26 mouse cellular contexts compared by ENCODE assay signal in the genomic region with DNA sequence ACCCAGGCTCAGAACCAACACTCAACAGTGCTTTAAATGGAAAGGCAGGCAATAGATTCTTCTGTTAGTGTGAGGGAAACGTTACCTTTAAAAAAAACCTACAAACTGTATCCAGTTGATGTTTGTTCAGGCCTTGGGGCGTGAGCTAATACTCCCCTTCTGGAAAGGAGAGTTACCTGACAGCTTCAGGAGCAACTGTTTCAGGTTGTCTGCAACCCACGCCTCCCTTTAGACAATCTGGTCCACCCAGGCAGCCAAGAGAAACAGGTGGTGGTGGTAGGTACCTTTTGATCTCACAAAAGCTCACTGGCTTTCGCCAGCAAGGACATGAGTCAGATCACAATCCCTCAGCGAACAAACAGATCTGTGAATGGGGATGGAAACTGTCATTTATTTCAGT.
DNase-seq lines count a peak whose midpoint lies in the region; ATAC-seq and TF ChIP-seq lines count a peak whose summit lies in the region.
"Had no signal": no experiment of that assay in that cellular context is flagged by ENCODE, and none has a peak within 500 bp of the region (broad histone marks: within the 10 kb centered on the region; RNA-seq: fewer than 3 reads in every experiment).

No protein-coding gene starts in this region.

- in situ Hi-C loops in CH12.LX (cut with MboI; ENCODE audit: low pct_ligation_motif_present, low pct_unique_long_range_greater_than_20kb, low sequenced_read_pairs), result no loop called here

- TF ChIP-seq RAD21 in CH12.LX (IDR thresholded peaks at IDR 0.05; ENCODE audit: low read depth, low read length), result no peak

- H3K4me2 ChIP-seq in CH12.LX (ENCODE audit: insufficient read depth, low read depth, poor library complexity, severe bottlenecking), result 0 out of 2 replicates have a peak overlapping the region, but pooled peaks have one; percentile 22
- no peak overlapping the region for H3K4me2 ChIP-seq in stomach, embryonic 14.5 days (replicated peaks; ENCODE audit: low read depth, low read length)
- H3K4me2 ChIP-seq in stomach, embryonic 16.5 days (ENCODE audit: low read depth, low read length), result no peak overlapping the region
- no peak overlapping the region for H3K4me2 ChIP-seq in forebrain, embryonic 14.5 days (ENCODE audit: low read length)
- no peak overlapping the region for H3K4me2 ChIP-seq in kidney, embryonic 14.5 days (replicated peaks; ENCODE audit: low read depth, low read length)
- H3K4me2 ChIP-seq: embryonic facial prominence, embryonic 13.5 days; embryonic facial prominence, embryonic 15.5 days; forebrain, embryonic 13.5 days had no signal

- H3K9me3 ChIP-seq in CH12.LX (replicated peaks; ENCODE audit: low read length), result no peaks in the 10 kb centered on the region
- H3K9me3 ChIP-seq in stomach, embryonic 14.5 days (ENCODE audit: control insufficient read depth, low read depth, low read length), result no peaks in the 10 kb centered on the region
- no peaks in the 10 kb centered on the region for H3K9me3 ChIP-seq in stomach, embryonic 16.5 days (replicated peaks; ENCODE audit: control insufficient read depth, low read length)
- H3K9me3 ChIP-seq in forebrain, embryonic 14.5 days (replicated peaks; ENCODE audit: control insufficient read depth, low read length), result no peaks in the 10 kb centered on the region
- H3K9me3 ChIP-seq in kidney, embryonic 14.5 days (ENCODE audit: control insufficient read depth, low read length), result no peaks in the 10 kb centered on the region
- H3K9me3 ChIP-seq: embryonic facial prominence, embryonic 13.5 days; embryonic facial prominence, embryonic 15.5 days; forebrain, embryonic 13.5 days; G1E had no signal

- ATAC-seq in stomach, embryonic 14.5 days (ENCODE audit: insufficient number of reproducible peaks, insufficient read depth, low FRiP score, low read depth), result peak; percentile 61; the same call in 1 of the 2 replicates
- ATAC-seq in stomach, embryonic 16.5 days (ENCODE audit: insufficient read depth, low FRiP score), result peak; percentile 44; the same call in 1 of the 2 replicates
- no peak for ATAC-seq in forebrain, embryonic 14.5 days
- no peak for ATAC-seq in frontal cortex, adult (ENCODE audit: low TSS enrichment)
- ATAC-seq in kidney, embryonic 14.5 days (ENCODE audit: low FRiP score, low TSS enrichment), result no peak
- ATAC-seq: activated CD4-positive, CD25-positive, alpha-beta regulatory T cell, adult 4 months; forebrain, embryonic 13.5 days; forebrain, embryonic 16.5 days; Patski had no signal

- no peak for TF ChIP-seq EP300 in CH12.LX (IDR thresholded peaks at IDR 0.05; ENCODE audit: low read length)

- H3K27ac ChIP-seq in CH12.LX (ENCODE audit: insufficient read depth, low read depth), result peak overlapping the region; percentile 10; the same call in 1 of the 2 replicates
- no peak overlapping the region for H3K27ac ChIP-seq in stomach, embryonic 14.5 days (ENCODE audit: low read length)
- H3K27ac ChIP-seq in stomach, embryonic 16.5 days (ENCODE audit: low read length), result peak overlapping the region; percentile 66
- no peak overlapping the region for H3K27ac ChIP-seq in forebrain, embryonic 14.5 days (ENCODE audit: low read depth, low read length)
- H3K27ac ChIP-seq in kidney, embryonic 14.5 days (ENCODE audit: low read depth, low read length), result no peak overlapping the region
- H3K27ac ChIP-seq: embryonic facial prominence, embryonic 13.5 days; embryonic facial prominence, embryonic 15.5 days; forebrain, embryonic 13.5 days had no signal

- WGBS in stomach, embryonic 14.5 days, result 75% methylated on average over 5 of the region's 5 CpGs
- 68% methylated on average over 5 of the region's 5 CpGs for WGBS in stomach, embryonic 16.5 days
- 94% methylated on average over 5 of the region's 5 CpGs for WGBS in forebrain, embryonic 14.5 days
- 88% methylated on average over 5 of the region's 5 CpGs for WGBS in kidney, embryonic 14.5 days

- no peak for DNase-seq in CH12.LX (ENCODE audit: extremely low read depth)
- DNase-seq in fat pad, adult 2 months (ENCODE audit: extremely low read depth, low read depth, low spot score), result peak; percentile 47
- DNase-seq in forebrain, embryonic 14.5 days (ENCODE audit: low spot score), result no peak
- no peak for DNase-seq in adrenal gland, adult (ENCODE audit: inconsistent age in 2 of 2, low spot score in 1 of 2)
- DNase-seq: adrenal gland, adult 2 months; adrenal gland, postnatal 10 days; adrenal gland, postnatal 25 days; cerebellum, adult 11 months; cerebellum, adult 18-20 months; cerebellum, adult 8-10 months; cerebellum, adult 9-11 months; cerebellum, postnatal 14 days; cerebellum, postnatal 36 days; embryo, embryonic 11 days had no signal

- dilution Hi-C loops in CH12.LX (cut with MboI; ENCODE audit: extremely low pct_ligation_motif_present, extremely low pct_unique_long_range_greater_than_20kb, low sequenced_read_pairs), result no loop called here

- no peaks in the 10 kb centered on the region for H3K27me3 ChIP-seq in CH12.LX (replicated peaks)
- no peaks in the 10 kb centered on the region for H3K27me3 ChIP-seq in stomach, embryonic 14.5 days (ENCODE audit: control insufficient read depth, insufficient read depth, low read length)
- H3K27me3 ChIP-seq in stomach, embryonic 16.5 days (ENCODE audit: control insufficient read depth, insufficient read depth, low read length), result no peaks in the 10 kb centered on the region
- no peaks in the 10 kb centered on the region for H3K27me3 ChIP-seq in forebrain, embryonic 14.5 days (replicated peaks; ENCODE audit: control insufficient read depth, insufficient read depth, low read length)
- no peaks in the 10 kb centered on the region for H3K27me3 ChIP-seq in kidney, embryonic 14.5 days (ENCODE audit: control insufficient read depth, insufficient read depth, low read length)
- H3K27me3 ChIP-seq: embryonic facial prominence, embryonic 13.5 days; embryonic facial prominence, embryonic 15.5 days; Patski had no signal

- H3K4me3 ChIP-seq in CH12.LX (replicated peaks in 1 of 3; ENCODE audit: low read depth in 2 of 3, low read length in 2 of 3, poor library complexity in 1 of 3), result no peak overlapping the region
- H3K4me3 ChIP-seq in stomach, embryonic 14.5 days (ENCODE audit: low read depth, low read length), result no peak overlapping the region
- no peak overlapping the region for H3K4me3 ChIP-seq in stomach, embryonic 16.5 days (replicated peaks; ENCODE audit: low read length)
- no peak overlapping the region for H3K4me3 ChIP-seq in forebrain, embryonic 14.5 days (ENCODE audit: low read depth, low read length)
- no peak overlapping the region for H3K4me3 ChIP-seq in kidney, embryonic 14.5 days (ENCODE audit: low read length)
- H3K4me3 ChIP-seq: embryonic facial prominence, embryonic 13.5 days; embryonic facial prominence, embryonic 15.5 days; erythroblast, embryonic 14.5 days; forebrain, embryonic 13.5 days had no signal

- H3K4me1 ChIP-seq in CH12.LX (ENCODE audit: control insufficient read depth in 1 of 2, insufficient read depth in 2 of 2), result peaks cover 16 to 56% of the 10 kb centered on the region in 2 experiments
- no peaks in the 10 kb centered on the region for H3K4me1 ChIP-seq in stomach, embryonic 14.5 days (ENCODE audit: control insufficient read depth, insufficient read depth, low read length)
- H3K4me1 ChIP-seq in stomach, embryonic 16.5 days (ENCODE audit: control insufficient read depth, insufficient read depth, low read length), result no peaks in the 10 kb centered on the region
- 0 out of 2 replicates have a peak, but pooled peaks cover 3% of the 10 kb centered on the region for H3K4me1 ChIP-seq in forebrain, embryonic 14.5 days (ENCODE audit: control insufficient read depth, insufficient read depth, low read length)
- no peaks in the 10 kb centered on the region for H3K4me1 ChIP-seq in kidney, embryonic 14.5 days (ENCODE audit: control insufficient read depth, insufficient read depth, low read length)
- H3K4me1 ChIP-seq: embryonic facial prominence, embryonic 13.5 days; embryonic facial prominence, embryonic 15.5 days; forebrain, embryonic 13.5 days had no signal

- H3K9ac ChIP-seq in CH12.LX (ENCODE audit: insufficient read depth, low read depth), result no peak overlapping the region; the same call in 1 of the 2 replicates
- no peak overlapping the region for H3K9ac ChIP-seq in stomach, embryonic 14.5 days (replicated peaks; ENCODE audit: low read depth, low read length)
- H3K9ac ChIP-seq in stomach, embryonic 16.5 days (ENCODE audit: low read length), result no peak overlapping the region
- H3K9ac ChIP-seq in forebrain, embryonic 14.5 days (ENCODE audit: low read length), result no peak overlapping the region
- no peak overlapping the region for H3K9ac ChIP-seq in kidney, embryonic 14.5 days (ENCODE audit: low read depth, low read length)
- H3K9ac ChIP-seq: embryonic facial prominence, embryonic 13.5 days; embryonic facial prominence, embryonic 15.5 days; forebrain, embryonic 13.5 days had no signal

- TF ChIP-seq CTCF in CH12.LX (conservative IDR thresholded peaks at IDR 0.05 in 1 of 2, IDR thresholded peaks at IDR 0.05 in 1 of 2; ENCODE audit: low read depth in 2 of 2, low read length in 2 of 2), result no peak

- H3K36me3 ChIP-seq in CH12.LX (replicated peaks in 1 of 2; ENCODE audit: control insufficient read depth in 1 of 2, insufficient read depth in 1 of 2, low read length in 1 of 2), result peaks cover 27 to 36% of the 10 kb centered on the region in 2 experiments
- no peaks in the 10 kb centered on the region for H3K36me3 ChIP-seq in stomach, embryonic 14.5 days (ENCODE audit: control insufficient read depth, insufficient read depth, low read length)
- no peaks in the 10 kb centered on the region for H3K36me3 ChIP-seq in stomach, embryonic 16.5 days (ENCODE audit: control insufficient read depth, insufficient read depth, low read length)
- H3K36me3 ChIP-seq in forebrain, embryonic 14.5 days (ENCODE audit: control insufficient read depth, insufficient read depth, low read length), result no peaks in the 10 kb centered on the region
- H3K36me3 ChIP-seq in kidney, embryonic 14.5 days (ENCODE audit: control insufficient read depth, insufficient read depth, low read length), result no peaks in the 10 kb centered on the region
- H3K36me3 ChIP-seq: embryonic facial prominence, embryonic 13.5 days; embryonic facial prominence, embryonic 15.5 days had no signal

- TF ChIP-seq POLR2A in CH12.LX (IDR thresholded peaks at IDR 0.05; ENCODE audit: low read depth, low read length), result no peak

- no peaks in the 10 kb centered on the region for H3K79me2 ChIP-seq in CH12.LX (replicated peaks; ENCODE audit: control insufficient read depth, extremely low read depth, insufficient read depth, poor library complexity, severe bottlenecking)

TF ChIP-seq in CH12.LX, 34 proteins besides CTCF, POLR2A, EP300 and RAD21 (continues in another document):
- TF ChIP-seq ZC3H11A (IDR thresholded peaks at IDR 0.05; ENCODE audit: low read depth, low read length) (no peak), MYC (IDR thresholded peaks at IDR 0.05; ENCODE audit: low read depth, low read length) (no peak), POLR2AphosphoS2 (IDR thresholded peaks at IDR 0.05; ENCODE audit: low read depth, low read length) (no peak), RCOR1 (conservative IDR thresholded peaks at IDR 0.05; ENCODE audit: low read depth, low read length) (no peak), CHD2 (IDR thresholded peaks at IDR 0.05; ENCODE audit: low read length) (no peak), ELF1 (IDR thresholded peaks at IDR 0.05; ENCODE audit: low read depth, low read length) (no peak), PAX5 (IDR thresholded peaks at IDR 0.05; ENCODE audit: low read length) (no peak), CHD1 (IDR thresholded peaks at IDR 0.05; ENCODE audit: low read depth, low read length) (no peak)

Comparison
In these comparisons a context has a peak if more than half of its experiments do, and no peak if none do; other contexts are left out.
1. H3K27ac ChIP-seq: peak in CH12.LX (single experiment) and stomach, embryonic 16.5 days (single experiment); none in stomach, embryonic 14.5 days (single experiment), forebrain, embryonic 14.5 days (single experiment) and kidney, embryonic 14.5 days (single experiment).
2. ATAC-seq: peak in stomach, embryonic 14.5 days (single experiment) and stomach, embryonic 16.5 days (single experiment); none in forebrain, embryonic 14.5 days (single experiment), frontal cortex, adult (single experiment) and kidney, embryonic 14.5 days (single experiment).